Mouse (Mus musculus) kidney, postnatal 14 days (tissue): Measurements from ENCODE around the gene Mst1.

ENCODE experiments used
- DNase-seq: peaks from one replicate; pipeline ENCODE4 v3.0.0; 2022; ENCODE audit warnings: mixed read lengths

The Mst1 gene

DNA sequence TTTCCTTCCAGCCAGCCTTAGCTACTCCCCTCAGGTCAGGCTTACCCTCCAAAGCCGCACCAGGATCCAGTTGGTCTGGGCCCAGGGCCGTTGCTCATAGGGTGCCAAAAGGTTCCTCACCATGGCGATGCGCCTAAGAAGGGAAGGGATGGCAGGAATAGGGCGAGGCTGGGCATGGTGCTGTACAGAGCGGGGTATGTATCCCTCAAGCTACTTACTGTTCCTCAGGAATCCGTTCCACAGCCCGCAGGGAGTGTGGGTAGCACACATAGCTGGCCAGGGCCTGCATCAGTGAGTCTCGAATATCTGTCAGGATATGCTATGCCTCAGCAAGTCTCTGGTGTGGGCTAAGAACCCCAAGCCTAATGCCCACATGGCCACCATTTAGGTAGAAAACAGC is 21.9 kb upstream of the Mst1 start:
- DNase-seq: no peak

DNA sequence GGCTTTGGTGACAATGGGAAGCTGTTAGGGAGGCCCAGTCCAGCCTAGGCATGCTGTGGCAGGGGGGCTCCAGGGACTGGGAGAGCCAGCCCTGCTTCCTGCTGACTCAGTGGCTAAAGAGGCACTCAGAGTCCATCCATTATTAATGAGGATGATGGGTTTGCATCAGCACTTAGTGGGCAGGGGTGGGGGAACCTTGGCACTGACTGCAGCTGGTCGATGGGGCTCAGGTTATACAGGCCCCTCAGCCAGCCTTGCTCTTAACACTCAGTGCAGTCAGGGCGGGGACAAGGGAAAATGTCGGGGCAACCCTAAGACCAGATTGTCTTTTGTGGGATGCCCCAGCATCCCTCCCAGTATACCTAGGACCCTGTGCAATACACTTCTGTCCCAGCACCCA is 18.1 kb upstream of the Mst1 start:
- no peak for DNase-seq

DNA sequence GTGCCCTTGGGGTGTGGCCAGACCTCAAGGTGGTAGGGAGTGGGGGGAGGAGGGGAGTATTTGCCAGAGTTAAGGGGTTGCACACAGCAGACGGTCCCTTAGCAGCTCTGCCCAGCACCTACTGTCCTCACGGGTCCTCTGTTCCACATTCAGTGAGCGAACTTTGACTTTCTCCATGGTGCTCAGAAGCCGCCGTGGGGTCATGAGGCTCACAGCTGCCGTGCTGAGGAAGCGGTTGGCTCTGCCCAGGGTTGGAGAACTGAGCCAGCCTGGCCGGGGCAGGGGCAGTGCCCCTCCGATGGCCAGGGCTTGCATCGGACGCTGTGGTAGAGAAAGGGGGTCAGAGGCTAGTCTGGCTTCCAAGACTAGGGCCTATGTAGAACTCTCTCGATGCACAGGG is 16.9 kb upstream of the Mst1 start:
- DNase-seq: no peak

DNA sequence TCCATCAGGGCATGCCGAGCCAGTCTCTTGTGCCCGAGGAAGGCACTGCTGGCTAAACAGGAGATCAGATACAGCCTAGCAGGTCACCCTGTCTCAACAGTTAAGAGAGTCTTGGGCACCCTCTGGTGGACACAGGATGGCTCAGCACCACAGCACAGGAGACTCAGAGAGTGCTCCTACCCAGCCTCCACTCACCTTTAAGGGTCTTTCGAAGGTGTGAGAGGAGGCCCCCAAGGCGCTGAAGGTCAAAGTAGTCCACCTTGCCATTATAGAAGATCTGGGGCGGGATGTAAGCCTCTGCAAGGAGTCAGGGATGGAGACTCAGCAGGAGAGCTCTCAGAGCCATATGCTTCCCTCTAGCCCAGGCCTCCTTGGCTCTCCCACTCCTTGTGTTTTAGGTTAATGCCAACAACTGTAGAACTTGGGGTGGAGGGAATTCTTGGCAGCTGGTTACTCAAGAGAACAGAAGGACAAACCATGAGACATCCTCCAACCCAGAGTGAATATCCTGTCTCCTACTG is 14.7 kb upstream of the Mst1 start:
- peak; percentile 71 for DNase-seq

DNA sequence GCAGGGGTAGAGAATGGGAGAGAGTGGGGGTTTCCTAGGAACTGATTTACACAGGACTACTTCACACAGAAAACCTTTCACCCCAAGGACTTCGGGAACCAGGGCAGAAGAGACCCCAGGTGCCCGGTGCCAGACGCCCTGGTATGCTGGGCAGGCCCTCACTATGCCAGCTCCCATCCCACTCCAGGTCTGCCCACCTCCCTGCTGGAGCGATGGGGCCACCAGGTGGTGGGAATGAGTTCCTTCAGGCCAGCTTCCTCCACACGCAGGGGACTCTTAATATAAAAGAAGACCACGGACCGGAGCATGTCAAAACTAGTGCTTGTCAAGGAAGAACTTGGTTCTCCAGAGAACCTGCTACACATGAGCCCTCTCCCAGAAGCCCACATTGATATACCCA is 13.0 kb upstream of the Mst1 start:
- DNase-seq: no peak

DNA sequence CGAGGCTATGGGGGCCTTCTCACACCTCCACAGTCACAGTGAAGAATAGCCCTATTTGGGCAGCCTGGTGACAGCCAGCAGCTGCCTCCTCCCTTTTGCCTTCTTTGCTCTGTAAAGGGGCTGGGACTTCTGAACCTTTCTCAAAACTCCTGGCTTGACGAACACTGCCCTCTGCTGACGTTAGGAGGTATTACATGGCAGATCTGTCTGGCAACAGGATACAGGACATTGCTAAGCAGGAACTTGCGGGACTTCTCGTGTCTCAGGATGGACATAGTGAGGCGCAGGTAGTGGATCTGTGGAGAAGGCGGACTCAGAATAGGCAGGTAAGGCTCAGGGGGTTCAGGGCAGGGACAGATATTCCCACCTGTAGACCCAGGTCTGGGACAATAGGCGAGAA is 12.3 kb upstream of the Mst1 start:
- DNase-seq: peak; percentile 87

DNA sequence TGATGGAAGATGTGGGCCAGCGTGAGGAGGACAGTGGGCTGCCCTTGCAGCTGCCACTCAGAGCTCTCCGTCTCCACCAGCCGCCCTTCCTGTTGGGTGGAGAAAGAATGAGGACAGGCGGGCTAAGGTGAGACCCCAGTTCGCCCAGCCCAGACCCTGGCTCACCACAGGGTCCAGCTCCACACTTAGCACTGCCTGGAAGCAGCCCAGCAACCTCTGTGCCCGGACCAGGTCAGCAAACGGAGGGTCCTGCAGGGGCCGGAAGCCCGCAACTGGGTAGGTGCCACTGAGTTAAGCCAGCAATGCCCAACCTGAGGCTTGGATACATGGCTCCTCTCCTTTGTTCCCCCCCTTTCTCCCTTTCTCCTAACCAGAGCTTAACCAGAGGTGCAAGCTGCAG is 11.2 kb upstream of the Mst1 start:
- DNase-seq: no peak

DNA sequence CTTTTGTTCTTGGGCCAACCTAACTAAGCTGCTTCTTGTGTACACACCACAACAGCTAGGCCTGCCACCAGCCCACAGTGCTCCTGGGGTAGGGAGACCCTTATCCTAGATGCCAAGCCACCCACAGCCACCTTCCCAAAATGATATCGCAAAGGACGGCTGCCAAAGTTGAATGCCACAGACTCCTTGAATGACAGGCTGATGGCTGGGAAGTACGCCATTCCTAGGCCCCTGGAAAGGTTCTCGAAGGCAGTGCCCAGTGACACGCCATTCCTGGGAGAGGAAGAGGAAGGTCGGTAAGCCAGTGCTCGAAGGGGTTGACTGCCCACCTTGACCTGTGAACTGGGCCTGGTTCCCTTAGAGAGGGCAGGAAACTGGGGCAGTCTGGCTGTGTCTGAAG is 10.7 kb upstream of the Mst1 start:
- no peak for DNase-seq

DNA sequence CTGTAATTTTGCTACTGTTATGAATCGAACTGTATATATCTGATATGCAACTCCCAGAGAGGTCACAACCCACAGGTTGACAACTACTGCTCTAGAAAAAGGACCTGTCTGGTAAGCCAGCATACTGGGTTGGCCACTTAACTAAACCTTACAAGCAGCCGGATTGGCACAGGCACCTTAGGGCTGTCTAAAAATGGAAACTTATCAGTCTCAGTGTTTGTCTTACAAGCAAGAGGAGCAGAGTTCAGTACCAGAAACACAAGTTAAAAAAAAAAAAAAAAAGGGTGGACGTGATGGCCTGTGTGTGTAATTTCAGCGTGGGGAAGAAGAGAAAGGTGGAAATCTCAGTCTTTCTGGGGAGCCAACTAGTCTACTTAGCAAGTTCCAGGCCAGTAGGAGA is 8.4 kb upstream of the Mst1 start:
- no peak for DNase-seq

DNA sequence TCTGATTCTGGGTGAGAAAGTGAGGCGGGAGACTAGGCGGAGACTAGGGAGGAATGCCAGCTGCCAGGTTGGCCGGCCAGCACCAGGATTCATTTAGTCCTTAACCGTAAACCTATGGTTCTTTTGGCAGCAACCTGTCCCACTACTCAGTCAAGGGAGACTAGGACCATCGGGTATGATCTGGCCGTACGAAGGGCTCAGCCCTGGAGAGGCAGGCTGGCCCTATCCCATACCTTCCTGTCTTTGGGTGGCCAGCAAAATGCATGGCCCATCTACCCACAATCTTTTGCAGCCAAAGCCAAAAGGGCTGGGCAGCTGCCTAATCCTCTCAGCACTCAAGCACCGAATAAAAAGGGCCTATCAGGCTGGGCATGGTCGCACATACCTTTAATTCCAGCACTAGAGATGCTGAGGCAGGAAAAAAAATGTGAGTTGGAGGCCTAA is 7.7 kb upstream of the Mst1 start:
- DNase-seq: no peak

DNA sequence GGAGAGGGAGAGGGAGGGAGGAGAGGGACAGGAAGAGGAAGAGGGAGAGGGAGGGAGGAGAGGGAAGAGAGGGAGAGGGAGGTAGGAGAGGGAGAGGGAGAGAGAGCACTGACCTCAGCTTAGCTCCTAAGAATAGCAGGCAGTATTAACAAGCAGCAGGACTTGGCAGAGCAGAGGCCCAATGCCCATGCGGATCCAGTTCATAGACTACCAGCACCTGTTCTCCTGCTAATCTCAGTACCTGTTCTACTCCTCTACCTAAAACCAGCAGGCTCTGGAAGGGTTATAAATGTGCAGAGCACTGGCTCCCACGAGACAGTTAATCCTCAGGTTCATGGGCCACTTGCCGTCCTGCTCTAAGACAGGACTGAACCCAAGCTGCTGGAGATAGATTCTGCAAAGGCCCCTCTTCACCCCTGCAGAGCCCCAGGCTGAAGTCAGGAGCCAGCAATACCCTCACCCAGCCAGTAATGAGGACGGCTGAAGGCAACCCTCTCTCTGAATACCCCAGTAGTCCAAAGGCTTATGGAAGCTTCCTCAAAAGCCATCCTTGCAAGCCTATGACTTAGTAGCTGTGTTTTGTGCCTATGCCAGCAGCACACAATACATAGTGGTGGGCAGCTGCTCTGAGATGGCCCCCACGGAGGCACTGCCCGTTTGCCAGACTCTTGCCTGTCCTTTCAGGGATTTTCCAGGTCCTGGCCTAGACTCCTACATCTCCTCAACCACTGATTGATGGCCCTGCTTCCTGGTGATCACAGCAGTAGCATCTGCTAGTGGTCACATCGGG is 6.9 kb upstream of the Mst1 start:
- no peak for DNase-seq

DNA sequence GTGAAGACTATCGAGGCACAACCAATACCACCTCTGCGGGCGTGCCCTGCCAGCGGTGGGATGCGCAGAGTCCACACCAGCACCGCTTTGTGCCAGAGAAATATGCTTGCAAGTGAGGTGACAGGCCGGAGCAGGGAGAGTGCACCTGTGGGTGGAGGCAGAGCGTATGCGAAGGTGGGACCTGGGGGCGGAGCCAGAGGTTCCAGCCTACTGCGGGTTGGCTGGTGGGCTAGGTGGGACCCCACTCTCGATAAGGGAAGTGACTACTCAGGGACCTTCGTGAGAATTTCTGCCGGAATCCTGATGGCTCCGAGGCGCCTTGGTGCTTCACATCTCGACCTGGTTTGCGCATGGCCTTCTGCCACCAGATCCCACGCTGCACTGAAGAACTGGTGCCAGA is 2.3 kb downstream of the Mst1 start:
- no peak for DNase-seq

DNA sequence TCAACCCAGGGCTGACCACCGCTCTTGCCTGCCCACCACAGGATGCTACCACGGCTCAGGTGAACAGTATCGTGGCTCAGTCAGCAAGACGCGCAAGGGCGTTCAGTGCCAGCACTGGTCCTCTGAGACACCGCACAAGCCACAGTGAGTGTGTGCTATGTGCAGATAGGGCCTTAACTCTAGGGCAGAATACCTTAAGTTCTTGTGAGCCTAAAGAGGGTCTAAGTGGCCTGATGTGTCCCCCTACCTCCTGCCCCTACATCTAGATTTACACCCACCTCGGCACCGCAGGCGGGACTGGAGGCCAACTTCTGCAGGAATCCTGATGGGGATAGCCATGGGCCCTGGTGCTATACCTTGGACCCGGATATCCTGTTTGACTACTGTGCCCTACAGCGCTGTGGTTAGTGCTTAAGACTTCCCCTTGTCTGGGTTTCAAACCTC is 2.8 kb downstream of the Mst1 start, which contains the start of gene Rnf123:
Gene Rnf123, minus strand, starts transcription at position 359 of the 444 bp plus-strand sequence.
- no peak for DNase-seq

DNA sequence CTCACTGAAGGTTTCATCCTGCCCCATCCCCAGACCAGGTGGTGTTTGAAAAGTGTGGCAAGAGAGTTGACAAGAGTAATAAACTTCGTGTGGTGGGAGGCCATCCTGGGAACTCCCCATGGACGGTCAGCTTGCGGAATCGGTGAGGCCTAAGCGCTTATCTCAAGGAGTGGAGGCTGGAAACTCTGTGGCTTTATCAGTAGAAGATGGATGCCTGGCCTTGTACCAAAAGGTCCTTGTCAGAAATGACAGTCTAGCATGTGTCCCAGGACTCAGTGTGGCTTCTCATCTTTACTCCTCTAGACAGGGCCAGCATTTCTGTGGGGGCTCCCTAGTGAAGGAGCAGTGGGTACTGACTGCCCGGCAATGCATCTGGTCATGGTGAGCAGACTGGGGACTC is 3.3 kb downstream of the Mst1 start:
- DNase-seq: no peak

DNA sequence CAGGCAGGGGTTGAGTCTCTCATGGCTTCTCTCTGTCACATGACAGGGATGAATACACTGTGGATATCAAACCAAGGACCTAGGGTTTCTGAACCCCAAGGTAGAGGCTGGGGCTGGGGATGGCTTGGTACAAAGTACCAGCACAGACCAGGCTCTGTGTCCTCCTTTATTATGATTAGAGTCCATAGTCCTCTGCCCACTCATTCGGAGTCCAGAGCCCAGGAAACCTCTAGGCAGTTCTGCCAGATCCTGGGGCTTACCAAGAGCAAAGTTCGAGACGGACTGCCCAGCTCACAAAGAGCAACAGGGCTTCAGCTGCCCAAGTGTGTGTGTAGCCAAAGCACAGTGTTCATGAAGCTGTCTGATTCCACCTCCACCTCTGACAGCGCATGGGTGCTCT is 5.0 kb downstream of the Mst1 start:
- DNase-seq: peak; percentile 55

DNA sequence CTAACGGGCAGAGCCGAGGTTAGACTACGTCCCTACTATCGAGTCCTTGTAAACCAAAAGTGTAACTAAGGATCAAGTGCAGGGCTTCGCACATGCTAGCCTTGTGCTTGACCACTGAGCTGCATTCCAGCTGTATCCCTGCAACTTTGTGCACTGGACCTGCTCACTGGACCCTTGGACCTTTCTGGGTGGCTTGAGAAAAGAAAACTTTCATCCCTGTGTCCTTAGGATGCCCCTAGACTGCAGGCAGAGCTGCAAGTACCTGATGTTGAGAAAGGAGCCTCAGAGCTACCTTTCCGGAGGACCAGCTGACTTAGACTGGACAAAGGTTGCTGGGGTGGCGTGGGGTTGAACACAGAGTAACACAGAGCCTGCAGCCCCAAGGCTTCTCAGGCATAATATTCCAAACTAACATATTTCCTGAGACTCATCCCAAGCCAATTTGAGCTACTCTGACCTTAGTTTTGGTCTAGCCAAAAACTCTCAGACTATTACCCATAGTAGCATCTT is 10.4 kb downstream of the Mst1 start:
- peak; percentile 74 for DNase-seq

DNA sequence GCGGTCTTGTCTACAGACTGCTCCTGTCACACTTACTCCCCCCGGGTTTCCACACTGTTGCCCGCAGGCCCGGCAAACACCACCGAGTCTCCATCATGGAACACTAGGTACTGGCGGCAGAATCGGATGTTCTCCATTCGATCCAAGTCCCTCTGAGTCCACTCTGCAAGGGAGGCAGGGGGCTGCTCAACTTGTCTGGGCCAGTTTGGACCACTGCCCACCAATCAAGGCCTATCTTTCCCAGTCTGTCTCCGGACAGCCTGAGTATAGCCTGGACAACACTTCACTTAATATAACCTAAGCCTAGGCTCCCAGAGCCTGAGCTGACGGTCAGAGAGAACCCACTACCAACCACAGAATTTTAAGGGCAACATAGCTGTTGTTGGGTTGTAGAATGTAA is 13.3 kb downstream of the Mst1 start:
- DNase-seq: no peak

DNA sequence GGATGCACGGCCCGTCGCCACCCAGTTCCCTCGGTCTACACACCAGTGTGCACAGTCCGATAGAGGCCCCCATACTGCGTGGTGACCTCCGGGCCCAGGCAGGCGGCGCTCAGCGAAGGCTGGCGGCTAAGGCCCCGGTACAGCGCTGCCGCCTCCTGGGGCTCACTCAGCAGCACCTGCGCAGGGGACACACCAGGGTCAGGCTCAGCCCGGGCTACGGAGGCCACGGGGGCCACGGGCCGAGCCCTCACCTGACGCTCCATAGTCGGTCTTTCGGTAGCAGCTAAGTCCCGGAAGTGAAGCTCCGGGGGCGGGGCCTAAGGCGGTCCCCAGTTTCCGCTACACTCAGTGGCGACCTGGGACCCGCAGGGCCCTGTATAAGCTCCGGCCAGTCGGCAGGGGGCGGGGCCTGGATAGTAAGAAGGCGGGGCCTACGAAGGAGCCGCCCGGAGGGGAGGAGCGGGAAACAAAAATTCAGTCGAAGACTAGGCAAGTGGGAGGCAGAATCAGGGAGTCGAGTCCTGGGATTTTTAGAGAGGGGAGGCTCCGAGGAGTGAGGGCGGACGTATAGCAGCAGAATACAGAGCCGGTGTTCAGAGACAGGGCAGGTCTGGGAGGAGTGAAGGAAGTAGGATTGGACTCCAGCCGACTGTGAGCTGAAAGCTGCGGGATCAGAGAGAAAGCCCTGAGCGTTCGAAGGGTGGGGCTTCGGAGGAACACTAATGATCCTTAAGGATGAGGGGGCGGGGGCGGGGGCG is 14.1 kb downstream of the Mst1 start, which contains the start of gene Apeh:
Gene Apeh, minus strand, starts transcription at position 423 of the 758 bp plus-strand sequence.
- DNase-seq: peak; percentile 98

DNA sequence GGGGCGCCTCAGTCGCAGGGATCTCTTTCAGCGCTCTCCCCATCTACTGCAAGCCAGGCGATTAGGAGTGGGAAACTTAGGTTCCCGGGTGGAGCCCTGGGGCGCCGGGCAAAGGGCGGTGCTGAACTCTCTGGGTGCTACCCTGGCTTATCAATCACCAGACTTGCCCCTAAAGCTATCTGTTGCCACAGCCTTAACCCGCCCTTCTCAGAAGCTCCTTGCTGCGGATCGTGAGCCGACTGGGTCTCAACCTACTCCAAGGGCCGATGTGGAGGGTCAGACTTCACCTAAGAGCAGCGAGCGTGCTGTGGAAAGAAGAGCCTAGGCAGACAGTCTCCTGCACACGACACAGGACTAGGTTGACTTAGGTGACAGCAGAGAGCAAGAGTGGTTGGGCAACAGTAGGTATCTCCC is 14.8 kb downstream of the Mst1 start:
- DNase-seq: no peak

DNA sequence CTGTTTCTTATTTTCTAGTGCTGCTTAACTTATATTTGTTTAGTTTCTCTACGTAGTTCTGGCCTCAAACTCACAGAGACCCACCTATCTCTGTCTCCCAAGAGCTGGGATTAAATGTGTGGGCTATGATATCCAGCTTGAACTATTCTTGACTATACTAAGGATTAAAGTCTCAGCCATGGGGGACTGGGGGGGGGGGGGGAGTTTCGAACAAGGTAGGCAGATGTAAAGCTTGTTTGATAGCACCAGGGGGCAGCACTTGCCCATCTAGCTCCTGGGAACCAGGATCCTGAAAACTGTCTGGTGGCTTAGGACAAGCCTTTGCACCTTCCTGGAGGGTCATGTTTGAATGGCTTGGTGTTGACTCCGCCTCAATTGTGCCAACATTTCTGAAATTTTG is 15.3 kb downstream of the Mst1 start:
- peak; percentile 83 for DNase-seq

DNA sequence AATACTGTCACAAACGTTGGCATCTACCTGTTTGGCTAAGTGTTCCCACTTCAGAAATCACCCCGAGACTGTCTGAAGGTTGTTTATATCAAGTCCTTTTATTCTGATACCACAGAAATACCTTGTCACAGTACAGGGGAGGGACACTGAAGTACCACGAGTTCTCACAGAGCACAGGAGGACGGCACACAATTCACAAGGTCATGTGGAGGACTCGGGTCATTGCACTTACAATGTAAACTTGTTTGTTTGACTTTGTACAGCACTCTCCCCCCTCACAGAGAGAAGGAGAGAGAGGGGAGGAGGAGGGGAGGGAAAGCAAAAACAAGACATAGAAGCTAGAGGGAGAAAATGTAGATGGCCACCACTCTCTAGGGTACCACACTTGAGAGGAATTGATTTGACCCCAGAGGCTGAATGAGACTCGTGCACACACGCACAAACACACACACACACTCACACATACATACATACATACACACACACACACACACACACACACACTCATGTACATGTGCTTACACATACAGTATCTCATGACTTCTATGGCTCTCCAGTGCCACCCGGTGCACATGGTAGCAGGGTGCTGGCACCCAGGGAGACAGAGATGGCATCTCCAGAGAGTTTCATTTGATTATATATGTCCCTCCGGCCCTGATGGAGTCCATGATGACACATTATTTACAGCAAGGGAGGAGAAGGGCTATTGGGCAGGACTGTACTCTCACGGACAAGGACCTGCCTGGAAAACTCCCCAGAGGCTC is 15.9 kb downstream of the Mst1 start:
- no peak for DNase-seq

DNA sequence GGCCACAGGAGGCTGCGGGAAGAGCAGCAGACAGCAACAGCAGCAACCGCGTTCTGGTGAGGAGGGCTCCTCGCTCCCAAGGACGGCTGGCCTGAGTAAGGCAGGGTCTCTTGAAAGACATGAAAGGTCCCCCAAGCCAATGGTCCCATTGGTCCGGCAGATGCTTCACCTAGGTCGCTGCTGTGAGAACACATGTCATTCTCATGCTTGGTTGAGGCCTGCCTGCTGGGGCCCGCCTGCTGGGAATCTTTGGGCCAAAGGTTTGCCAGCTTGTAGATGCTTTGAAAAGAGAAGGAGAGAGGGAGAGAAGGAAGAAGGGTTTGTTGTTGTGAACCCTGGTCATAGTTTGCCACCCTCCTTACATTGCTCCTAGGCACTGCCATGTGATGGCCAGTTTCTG is 19.4 kb downstream of the Mst1 start:
- no peak for DNase-seq
